Mouse (Mus musculus) hindbrain, embryonic 14.5 days (tissue): ENCODE measurements at regions not wholly inside any gene's neighbourhood (a gene's known extent, or its start where the extent isn't known, plus 50 kb on each side); places are given as distances from the start of the nearest gene placed in this dataset.

Experiments
- ATAC-seq: fragments of 200-750 bp; cut with Nextera tagmentation; 2 replicates; pipeline ENCODE4 v1.8.0; 2017; ENCODE audit warnings: moderate number of reproducible peaks, mild to moderate bottlenecking, moderate TSS enrichment, moderate library complexity; ENCODE audit not compliant: low FRiP score
- DNase-seq: peaks from one replicate; pipeline ENCODE4 v3.0.0-alpha.2; 2015; ENCODE audit warnings: low spot score
- H3K27ac ChIP-seq: fragments of 300-500 bp; sonication (generic); 2 replicates; pipeline ENCODE4 v1.5.1; 2014; ENCODE audit warnings: mild to moderate bottlenecking, moderate library complexity
- H3K27me3 ChIP-seq: fragments of 300-500 bp; sonication (generic); 2 replicates; pipeline ENCODE4 v1.6.1; 2014; ENCODE audit warnings: mild to moderate bottlenecking, low read length, mixed read lengths; ENCODE audit not compliant: control insufficient read depth, insufficient read depth
- H3K36me3 ChIP-seq: fragments of 300-500 bp; sonication (generic); replicated peaks from 2 replicates; pipeline ENCODE4 v1.6.1; 2014; ENCODE audit not compliant: control insufficient read depth, insufficient read depth
- H3K4me1 ChIP-seq: fragments of 300-500 bp; sonication (generic); replicated peaks from 2 replicates; pipeline ENCODE4 v1.6.1; 2014; ENCODE audit warnings: antibody characterized with exemption, low read length, mixed read lengths; ENCODE audit not compliant: control insufficient read depth, insufficient read depth
- H3K4me2 ChIP-seq: fragments of 300-500 bp; sonication (generic); replicated peaks from 2 replicates; pipeline ENCODE4 v1.6.1; 2014; ENCODE audit warnings: mild to moderate bottlenecking, moderate library complexity
- H3K4me3 ChIP-seq: fragments of 300-500 bp; sonication (generic); replicated peaks from 2 replicates; pipeline ENCODE4 v1.5.1; 2014; ENCODE audit warnings: mild to moderate bottlenecking, low read length
- H3K9ac ChIP-seq: fragments of 300-500 bp; sonication (generic); 2 replicates; pipeline ENCODE4 v1.6.1; 2014
- H3K9me3 ChIP-seq: fragments of 300-500 bp; sonication (generic); 2 replicates; pipeline ENCODE4 v1.6.1; 2016; ENCODE audit warnings: low read length; ENCODE audit not compliant: control insufficient read depth
- WGBS: fragments of 180-500 bp; shearing (Covaris S2); extraction: QIAGEN DNeasy Blood & Tissue Kit; methylation state at CpG from one replicate; pipeline ENCODE4 v1.1.7; 2014; 5-methylcytosine and 5-hydroxymethylcytosine counted together

GRCm38 (mm10) chr1:73084946-73085345 is 69.2 kb upstream of the Tnp1 start:
- Histone ChIP-seq H3K27me3 (no peaks in the 10 kb centered on the region), H3K4me3 (no peak overlapping the region), H3K9me3 (no peaks in the 10 kb centered on the region), H3K27ac (no peak overlapping the region), H3K4me2 (no peak overlapping the region), H3K9ac (no peak overlapping the region), H3K36me3 (no peaks in the 10 kb centered on the region), H3K4me1 (no peaks in the 10 kb centered on the region; the same call in 1 of the 2 replicates)
- no peak for DNase-seq
- WGBS: 5% methylated on average over 2 of the region's 2 CpGs
- no peak for ATAC-seq

- 91% methylated on average over 3 of the region's 3 CpGs for WGBS
- no peaks in the 10 kb centered on the region for H3K36me3 ChIP-seq
- ATAC-seq (no peak), DNase-seq (no peak)
- no peaks in the 10 kb centered on the region for H3K27me3 ChIP-seq
- no peaks in the 10 kb centered on the region for H3K9me3 ChIP-seq
- no peak overlapping the region for H3K4me2 ChIP-seq
- H3K4me1 ChIP-seq: no peaks in the 10 kb centered on the region; the same call in 1 of the 2 replicates
- no peak overlapping the region for H3K9ac ChIP-seq
- H3K4me3 ChIP-seq: no peak overlapping the region
- H3K27ac ChIP-seq: no peak overlapping the region
Measured at GRCm38 (mm10) chr1:73083396-73083795, 67.7 kb upstream of the Tnp1 start.

GRCm38 (mm10) chr1:73079518-73079917 is 63.8 kb upstream of the Tnp1 start:
- Histone ChIP-seq H3K9me3 (no peaks in the 10 kb centered on the region), H3K4me2 (no peak overlapping the region), H3K36me3 (no peaks in the 10 kb centered on the region), H3K9ac (no peak overlapping the region), H3K27me3 (no peaks in the 10 kb centered on the region), H3K27ac (no peak overlapping the region), H3K4me1 (no peaks in the 10 kb centered on the region), H3K4me3 (no peak overlapping the region)
- 90% methylated on average over 2 of the region's 2 CpGs for WGBS
- no peak for ATAC-seq
- DNase-seq: no peak

DNA sequence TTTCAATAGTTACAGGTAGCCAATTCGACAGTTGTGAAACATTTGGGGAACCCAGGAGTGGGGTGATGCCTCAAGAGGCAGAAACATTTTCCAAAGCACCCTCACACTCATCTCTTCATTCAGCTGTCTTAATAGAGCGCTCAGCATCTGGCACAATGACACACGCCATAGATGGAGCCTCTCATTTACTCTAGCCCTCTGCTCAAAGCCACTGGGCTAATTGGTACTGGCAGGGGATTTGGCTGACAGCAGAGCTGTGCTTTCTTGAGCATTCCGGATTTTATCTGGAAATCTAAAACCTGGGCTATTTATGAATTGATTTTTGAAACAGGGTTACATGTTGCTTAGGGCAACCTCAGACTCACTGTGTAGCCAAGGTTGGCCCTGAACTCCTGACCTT is 61.4 kb upstream of the Tnp1 start:
- Histone ChIP-seq H3K27me3 (no peaks in the 10 kb centered on the region), H3K9ac (no peak overlapping the region), H3K27ac (no peak overlapping the region), H3K9me3 (no peaks in the 10 kb centered on the region), H3K4me1 (no peaks in the 10 kb centered on the region), H3K4me2 (no peak overlapping the region), H3K4me3 (no peak overlapping the region), H3K36me3 (no peaks in the 10 kb centered on the region)
- DNase-seq (no peak), ATAC-seq (no peak)
- WGBS: 81% methylated on average over 4 of the region's 4 CpGs

GRCm38 (mm10) chr1:73075699-73076373 is 60.1 kb upstream of the Tnp1 start:
- DNase-seq (no peak), ATAC-seq (no peak)
- Histone ChIP-seq H3K36me3 (no peaks in the 10 kb centered on the region), H3K4me3 (no peak overlapping the region), H3K9ac (no peak overlapping the region), H3K9me3 (no peaks in the 10 kb centered on the region), H3K4me1 (no peaks in the 10 kb centered on the region), H3K27me3 (no peaks in the 10 kb centered on the region), H3K27ac (no peak overlapping the region), H3K4me2 (no peak overlapping the region)
- 83% methylated on average over 6 of the region's 6 CpGs for WGBS

GRCm38 (mm10) chr1:73075159-73075558 is 59.5 kb upstream of the Tnp1 start:
- Histone ChIP-seq H3K27ac (no peak overlapping the region), H3K9me3 (no peaks in the 10 kb centered on the region), H3K36me3 (no peaks in the 10 kb centered on the region), H3K4me1 (no peaks in the 10 kb centered on the region), H3K27me3 (no peaks in the 10 kb centered on the region), H3K4me2 (no peak overlapping the region), H3K9ac (no peak overlapping the region), H3K4me3 (no peak overlapping the region)
- no peak for ATAC-seq
- DNase-seq: no peak
- 86% methylated on average over 2 of the region's 2 CpGs for WGBS

DNA sequence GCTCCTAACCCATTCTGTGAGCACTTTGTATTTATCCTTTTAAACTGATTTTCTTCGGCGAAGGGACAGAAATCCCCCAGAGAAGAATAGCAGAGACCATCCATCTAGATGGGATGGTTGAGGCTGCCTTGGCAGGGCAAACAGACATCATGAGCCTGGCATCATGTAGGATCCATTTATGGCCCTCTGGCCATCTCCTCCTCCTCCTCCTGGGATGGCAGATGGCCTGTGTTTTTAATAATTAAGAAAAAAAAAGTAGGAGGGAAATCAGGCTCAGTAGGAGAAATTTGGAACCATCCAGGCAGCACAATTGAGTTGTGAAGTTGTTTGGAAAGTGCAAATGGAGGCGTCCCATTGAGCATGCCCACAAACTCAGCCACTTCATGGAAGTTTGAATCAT is 58.8 kb upstream of the Tnp1 start:
- H3K4me3 ChIP-seq: no peak overlapping the region
- DNase-seq (no peak), ATAC-seq (no peak)
- no peaks in the 10 kb centered on the region for H3K27me3 ChIP-seq
- H3K27ac ChIP-seq: no peak overlapping the region
- H3K4me1 ChIP-seq: no peaks in the 10 kb centered on the region
- no peak overlapping the region for H3K9ac ChIP-seq
- no peak overlapping the region for H3K4me2 ChIP-seq
- H3K36me3 ChIP-seq: no peaks in the 10 kb centered on the region
- no peaks in the 10 kb centered on the region for H3K9me3 ChIP-seq
- WGBS: 89% methylated on average over 3 of the region's 3 CpGs

- Histone ChIP-seq H3K4me3 (no peak overlapping the region), H3K27me3 (no peaks in the 10 kb centered on the region), H3K36me3 (no peaks in the 10 kb centered on the region), H3K4me2 (no peak overlapping the region), H3K27ac (no peak overlapping the region), H3K9ac (no peak overlapping the region), H3K9me3 (no peaks in the 10 kb centered on the region), H3K4me1 (no peaks in the 10 kb centered on the region)
- no peak for ATAC-seq
- WGBS: 85% methylated on average over 5 of the region's 5 CpGs
- DNase-seq: no peak
Measured at GRCm38 (mm10) chr1:73072237-73072904, 56.7 kb upstream of the Tnp1 start.

GRCm38 (mm10) chr1:73070126-73070525 is 54.4 kb upstream of the Tnp1 start:
- Histone ChIP-seq H3K27ac (no peak overlapping the region), H3K9me3 (no peaks in the 10 kb centered on the region), H3K27me3 (no peaks in the 10 kb centered on the region), H3K4me3 (no peak overlapping the region), H3K36me3 (no peaks in the 10 kb centered on the region), H3K4me2 (no peak overlapping the region), H3K9ac (no peak overlapping the region), H3K4me1 (no peaks in the 10 kb centered on the region)
- DNase-seq (no peak), ATAC-seq (no peak)
- WGBS: 57% methylated on average over 2 of the region's 2 CpGs
